Mouse (Mus musculus): Measurements from ENCODE around the gene Gm11232.

- no peak for TF ChIP-seq CTCF (IDR thresholded peaks at IDR 0.05; ENCODE audit: insufficient read depth, low read length)
- no peak for TF ChIP-seq POLR2A (IDR thresholded peaks at IDR 0.05; ENCODE audit: borderline replicate concordance, extremely low read depth, low read depth, low read length)
Observed at GRCm38 (mm10) chr4:71756441-71757221, 1.1 kb downstream of the Gm11232 start.
